Mouse (Mus musculus) bone marrow, adult 2 months (tissue): ENCODE measurements around the gene Procr. TPM values are rescaled to one million over a fixed set of nuclear protein-coding genes. Genes with fewer than 3 reads are reported as not detected.

ENCODE experiments used
- H3K27ac ChIP-seq: fragments of 200-500 bp; 2 replicates; pipeline ENCODE4 v1.5.1; 2012; ENCODE audit warnings: low read depth, mild to moderate bottlenecking, control low read depth, inconsistent platforms, low read length; ENCODE audit not compliant: control insufficient read depth, poor library complexity, insufficient read depth
- H3K4me1 ChIP-seq: fragments of 200-500 bp; 2 replicates; pipeline ENCODE4 v1.6.1; 2011; ENCODE audit warnings: low read length; ENCODE audit not compliant: control insufficient read depth, insufficient read depth
- H3K4me3 ChIP-seq: fragments of 200-500 bp; replicated peaks from 2 replicates; pipeline ENCODE3; 2011; ENCODE audit warnings: mild to moderate bottlenecking, low read depth, low read length, control low read depth; ENCODE audit not compliant: control insufficient read depth
- CTCF ChIP-seq: fragments of 200-500 bp; IDR thresholded peaks from 2 replicates; pipeline ENCODE4 v1.5.1; 2011; ENCODE audit warnings: low read length, control low read depth; ENCODE audit not compliant: control insufficient read depth, insufficient read depth
- POLR2A ChIP-seq: fragments of 200-500 bp; IDR thresholded peaks from 2 replicates; pipeline ENCODE4 v1.6.1; 2011; ENCODE audit warnings: low read depth, mild to moderate bottlenecking, control low read depth, low read length, borderline replicate concordance; ENCODE audit not compliant: control insufficient read depth
- whole genome bisulfite sequencing: fragments of 180-500 bp; shearing (Covaris S2); methylation state at CpG from one replicate; pipeline ENCODE4 v1.1.7; 2018; 5-methylcytosine and 5-hydroxymethylcytosine counted together
- polyA plus RNA-seq: library from polyadenylated mRNA; stranded (reverse); fragments of >200 nt; gene quantifications from 2 replicates; pipeline ENCODE4 v1.2.4, GENCODE M21; 2011; ENCODE audit warnings: low replicate concordance; ENCODE audit not compliant: missing spikeins, insufficient read depth, insufficient read length

Gene Procr
- polyA plus RNA-seq, 1 experiment, result 1.6 TPM

- no peaks in the 10 kb centered on the region; the same call in 1 of the 2 replicates for H3K4me1 ChIP-seq
- 7% methylated on average over 12 of the region's 12 CpGs for whole genome bisulfite sequencing
- TF ChIP-seq CTCF (no peak), POLR2A (no peak)
- no peak overlapping the region for H3K4me3 ChIP-seq
- H3K27ac ChIP-seq, result no peak overlapping the region
Measured at GRCm38 (mm10) chr2:155742931-155743337, 8.0 kb upstream of the Procr start.

- Histone ChIP-seq H3K4me3 (no peak overlapping the region), H3K27ac (no peak overlapping the region), H3K4me1 (no peaks in the 10 kb centered on the region; the same call in 1 of the 2 replicates)
- TF ChIP-seq POLR2A (no peak), CTCF (no peak)
- WGBS, result 9% methylated on average over 9 of the region's 9 CpGs
Measured at GRCm38 (mm10) chr2:155743351-155743750, 7.6 kb upstream of the Procr start.

- WGBS, result 40% methylated on average over 3 of the region's 3 CpGs
- Histone ChIP-seq H3K4me1 (no peaks in the 10 kb centered on the region; the same call in 1 of the 2 replicates), H3K4me3 (no peak overlapping the region), H3K27ac (no peak overlapping the region)
- TF ChIP-seq CTCF (no peak), POLR2A (no peak)
Measured at GRCm38 (mm10) chr2:155745487-155745886, 5.4 kb upstream of the Procr start.

DNA sequence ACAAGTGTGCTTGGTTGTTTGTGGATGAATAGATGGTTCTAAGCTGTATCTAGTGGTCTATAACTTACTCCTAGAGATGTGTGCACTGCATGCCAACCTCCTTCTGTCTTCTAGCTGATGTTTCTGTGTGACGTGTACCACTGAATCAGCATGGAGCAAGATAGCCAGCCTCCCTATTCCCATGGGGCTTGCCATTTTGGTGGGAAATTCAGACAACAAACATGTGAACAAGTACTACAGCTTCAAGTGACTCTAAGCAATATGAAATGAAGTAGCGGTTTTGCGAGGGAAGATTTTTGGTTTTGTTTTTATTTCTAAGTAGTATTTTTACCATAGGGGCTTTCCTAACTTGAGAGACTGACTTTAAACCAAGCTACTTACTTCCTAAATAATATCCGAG is 1.5 kb upstream of the Procr start:
- Histone ChIP-seq H3K27ac (no peak overlapping the region), H3K4me3 (no peak overlapping the region), H3K4me1 (no peaks in the 10 kb centered on the region; the same call in 1 of the 2 replicates)
- 79% methylated on average over 4 of the region's 4 CpGs for WGBS
- TF ChIP-seq CTCF (no peak), POLR2A (no peak)

GRCm38 (mm10) chr2:155755746-155756145 is 4.8 kb downstream of the Procr start:
- 9% methylated on average over 1 of the region's 1 CpGs for WGBS
- TF ChIP-seq POLR2A (no peak), CTCF (peak; percentile 67)
- Histone ChIP-seq H3K4me1 (no peaks in the 10 kb centered on the region; the same call in 1 of the 2 replicates), H3K27ac (no peak overlapping the region), H3K4me3 (no peak overlapping the region)

DNA sequence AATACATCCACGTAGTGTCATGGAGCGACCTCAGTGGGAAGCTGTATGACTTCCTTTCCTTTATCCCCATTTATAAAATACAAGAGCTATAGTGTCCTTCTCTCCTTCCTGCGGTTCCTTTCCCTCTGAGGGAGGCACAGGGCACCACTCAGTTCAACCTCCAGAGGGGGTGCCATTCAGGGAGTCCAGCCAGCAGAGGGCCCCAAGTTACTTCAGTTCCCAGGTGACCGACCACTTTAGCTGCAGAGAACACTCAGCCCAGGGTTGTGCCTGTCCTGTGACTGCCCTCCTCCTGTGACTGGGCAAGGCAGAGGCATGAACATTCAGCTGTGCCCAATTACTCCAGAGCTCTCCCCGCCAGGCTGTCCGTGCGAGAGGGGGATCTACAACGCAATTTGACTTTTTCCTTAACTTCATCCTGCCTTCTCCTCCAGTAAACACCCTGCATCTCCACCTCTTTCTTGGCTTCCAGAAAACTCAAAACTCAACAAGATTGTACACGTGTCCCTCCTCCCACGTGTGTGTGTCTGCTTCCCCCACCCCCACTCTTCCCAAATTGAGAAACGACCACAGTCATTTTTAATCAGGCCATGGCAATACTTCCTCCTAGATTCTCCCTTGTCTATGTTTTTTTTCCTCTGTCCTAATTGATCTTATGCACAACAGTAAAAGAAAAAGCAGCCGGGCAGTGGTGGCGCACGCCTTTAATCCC is 6.1 kb downstream of the Procr start:
- WGBS, result 47% methylated on average over 14 of the region's 14 CpGs
- H3K4me3 ChIP-seq, result no peak overlapping the region
- TF ChIP-seq CTCF (0 out of 2 replicates have a peak, but pooled peaks have one; percentile 10), POLR2A (no peak)
- H3K27ac ChIP-seq, result no peak overlapping the region
- H3K4me1 ChIP-seq, result no peaks in the 10 kb centered on the region

- Histone ChIP-seq H3K4me3 (no peak overlapping the region), H3K27ac (no peak overlapping the region), H3K4me1 (no peaks in the 10 kb centered on the region)
Measured at GRCm38 (mm10) chr2:155764679-155765418, 13.9 kb downstream of the Procr start.

DNA sequence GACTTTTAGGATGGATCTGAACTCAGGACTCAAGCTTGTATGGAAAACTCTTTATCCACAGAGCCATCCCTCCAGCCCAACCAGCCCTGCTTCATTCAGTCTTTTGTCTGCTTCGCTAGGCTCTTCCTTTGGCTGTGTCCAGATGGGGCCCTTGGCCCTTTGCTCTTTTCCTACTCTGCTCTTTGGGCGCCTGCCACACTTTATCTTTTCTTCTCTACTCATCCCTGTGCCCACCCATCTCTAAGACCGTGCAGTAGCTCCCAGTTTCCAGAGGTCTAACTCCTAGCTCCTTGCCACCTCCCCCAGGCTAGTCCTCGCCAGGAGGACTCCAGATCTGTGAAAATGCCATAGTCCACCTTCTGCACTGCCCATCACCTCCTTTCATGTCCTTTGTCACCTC is 22.7 kb downstream of the Procr start:
- WGBS, result 59% methylated on average over 4 of the region's 4 CpGs
- no peak overlapping the region for H3K27ac ChIP-seq
- H3K4me3 ChIP-seq, result no peak overlapping the region
- H3K4me1 ChIP-seq, result no peaks in the 10 kb centered on the region
- TF ChIP-seq POLR2A, result no peak
- no peak for TF ChIP-seq CTCF

More at GRCm38 (mm10) chr2:155764679-155765418, 13.9 kb downstream of the Procr start:
- TF ChIP-seq CTCF (peak; percentile 53), POLR2A (no peak)
- 66% methylated on average over 13 of the region's 13 CpGs for WGBS
